In genomic region chr14:76121901-76122662, GRCm38 (mm10) we compare ENCODE assay signal across 7 mouse cellular contexts. TPM values are rescaled to one million over a fixed set of nuclear protein-coding genes. Genes with fewer than 3 reads are reported as not detected.
DNase-seq lines count a peak whose midpoint lies in the region; ATAC-seq and TF ChIP-seq lines count a peak whose summit lies in the region.

No protein-coding gene starts in this region.

- no peaks in the 10 kb centered on the region for H3K27me3 ChIP-seq in intestine, embryonic 15.5 days (replicated peaks)
- H3K27me3 ChIP-seq in limb, embryonic 14.5 days (ENCODE audit: control insufficient read depth, insufficient read depth, low read length) = no peaks in the 10 kb centered on the region
- no peaks in the 10 kb centered on the region for H3K27me3 ChIP-seq in neural tube, embryonic 14.5 days (ENCODE audit: control insufficient read depth, insufficient read depth, low read length)

- no peak overlapping the region for H3K27ac ChIP-seq in intestine, embryonic 15.5 days
- no peak overlapping the region for H3K27ac ChIP-seq in limb, embryonic 14.5 days (replicated peaks; ENCODE audit: low read depth, low read length)
- no peak overlapping the region for H3K27ac ChIP-seq in neural tube, embryonic 14.5 days (ENCODE audit: low read depth, low read length)

- no peaks in the 10 kb centered on the region for H3K9me3 ChIP-seq in intestine, embryonic 15.5 days
- H3K9me3 ChIP-seq in limb, embryonic 14.5 days (ENCODE audit: control insufficient read depth, low read length) = peaks cover under 1% of the 10 kb centered on the region; the same call in 1 of the 2 replicates
- H3K9me3 ChIP-seq in neural tube, embryonic 14.5 days (ENCODE audit: control insufficient read depth, low read length) = no peaks in the 10 kb centered on the region

- H3K4me3 ChIP-seq in intestine, embryonic 15.5 days (replicated peaks) = no peak overlapping the region
- no peak overlapping the region for H3K4me3 ChIP-seq in limb, embryonic 14.5 days (replicated peaks; ENCODE audit: low read length)
- H3K4me3 ChIP-seq in neural tube, embryonic 14.5 days (ENCODE audit: low read depth, low read length) = no peak overlapping the region

- no peak for TF ChIP-seq POLR2A in limb, embryonic 14.5 days (IDR thresholded peaks at IDR 0.05; ENCODE audit: borderline replicate concordance, extremely low read depth, insufficient read depth, insufficient read length)

- 63% methylated on average over 6 of the region's 6 CpGs for WGBS in intestine, embryonic 15.5 days
- 58% methylated on average over 6 of the region's 6 CpGs for WGBS in limb, embryonic 14.5 days
- 67% methylated on average over 6 of the region's 6 CpGs for WGBS in neural tube, embryonic 14.5 days

- H3K4me1 ChIP-seq in intestine, embryonic 15.5 days (replicated peaks) = no peaks in the 10 kb centered on the region; the same call in 1 of the 2 replicates
- H3K4me1 ChIP-seq in limb, embryonic 14.5 days (ENCODE audit: control insufficient read depth, insufficient read depth, low read length) = no peaks in the 10 kb centered on the region
- H3K4me1 ChIP-seq in neural tube, embryonic 14.5 days (ENCODE audit: control insufficient read depth, insufficient read depth, low read length) = no peaks in the 10 kb centered on the region

- peak; percentile 55; the same call in 1 of the 2 replicates for ATAC-seq in intestine, embryonic 15.5 days
- ATAC-seq in limb, embryonic 14.5 days (ENCODE audit: low FRiP score, low read depth) = no peak
- ATAC-seq in neural tube, embryonic 14.5 days (ENCODE audit: low read depth) = peak; percentile 73; the same call in 1 of the 2 replicates

- no peak overlapping the region for H3K9ac ChIP-seq in intestine, embryonic 15.5 days
- H3K9ac ChIP-seq in limb, embryonic 14.5 days (ENCODE audit: low read depth, low read length, severe bottlenecking) = no peak overlapping the region
- H3K9ac ChIP-seq in neural tube, embryonic 14.5 days (replicated peaks; ENCODE audit: low read depth, low read length) = no peak overlapping the region

- H3K36me3 ChIP-seq in intestine, embryonic 15.5 days = peaks cover 28% of the 10 kb centered on the region
- H3K36me3 ChIP-seq in limb, embryonic 14.5 days (ENCODE audit: control insufficient read depth, insufficient read depth, low read length) = peaks cover 75% of the 10 kb centered on the region
- H3K36me3 ChIP-seq in neural tube, embryonic 14.5 days (ENCODE audit: control insufficient read depth, insufficient read depth, low read length) = peaks cover 34% of the 10 kb centered on the region

- no peak overlapping the region for H3K4me2 ChIP-seq in intestine, embryonic 15.5 days (replicated peaks)
- no peak overlapping the region for H3K4me2 ChIP-seq in limb, embryonic 14.5 days (replicated peaks; ENCODE audit: low read depth, low read length, severe bottlenecking)
- no peak overlapping the region for H3K4me2 ChIP-seq in neural tube, embryonic 14.5 days (ENCODE audit: low read depth, low read length)

- DNase-seq in CD4-positive, CD25-positive, alpha-beta regulatory T cell, adult 2 months (ENCODE audit: low read depth, low spot score) = peak; percentile 57
- peak; percentile 39 for DNase-seq in MEL-GATA-1-ER (ENCODE audit: extremely low read depth, low read depth)
- DNase-seq in cerebellum, adult 8-10 months = peak; percentile 39
- peak; percentile 31 to 58 for DNase-seq in frontal cortex, postnatal 36 days (ENCODE audit: low spot score in 2 of 2)
- DNase-seq in limb, embryonic 14.5 days (ENCODE audit: low spot score) = peak; percentile 60

RNA-seq across cellular contexts. Expression of gene Nufip1, which starts 11.4 kb away (rescaled TPM):
- 15.6 and 17.4 TPM in 2 replicates for polyA plus RNA-seq in intestine, embryonic 15.5 days (2015; fragmentation: Nextera tagmentation; extraction: Ambion mirVana)
- 8.4 and 9.9 TPM in 2 replicates for polyA plus RNA-seq in limb, embryonic 14.5 days (2012; rRNA removed)
- 13.8 and 14.5 TPM in 2 replicates for polyA plus RNA-seq in limb, embryonic 14.5 days (2014; fragmentation: Nextera tagmentation; extraction: Ambion mirVana)
- 12.1 and 13.4 TPM in 2 replicates for polyA plus RNA-seq in neural tube, embryonic 14.5 days (2014; fragmentation: Nextera tagmentation; extraction: Ambion mirVana)

RNA-seq across cellular contexts. Expression of gene Gpalpp1, which starts 11.5 kb away (rescaled TPM):
- polyA plus RNA-seq in intestine, embryonic 15.5 days (2015; fragmentation: Nextera tagmentation; extraction: Ambion mirVana) = 10.1 and 10.5 TPM in 2 replicates
- 9.0 and 10.6 TPM in 2 replicates for polyA plus RNA-seq in limb, embryonic 14.5 days (2012; rRNA removed)
- polyA plus RNA-seq in limb, embryonic 14.5 days (2014; fragmentation: Nextera tagmentation; extraction: Ambion mirVana) = 12.7 and 12.9 TPM in 2 replicates
- polyA plus RNA-seq in neural tube, embryonic 14.5 days (2014; fragmentation: Nextera tagmentation; extraction: Ambion mirVana) = 10.4 and 15.4 TPM in 2 replicates
